Mouse (Mus musculus): ENCODE data around the gene Gspt1. TPM values are rescaled to one million over a fixed set of nuclear protein-coding genes. Genes with fewer than 3 reads are reported as not detected.

The Gspt1 gene
- total and polyA plus RNA-seq, 2 experiments from 2014 or later = 26.9 to 31.4 TPM

DNA sequence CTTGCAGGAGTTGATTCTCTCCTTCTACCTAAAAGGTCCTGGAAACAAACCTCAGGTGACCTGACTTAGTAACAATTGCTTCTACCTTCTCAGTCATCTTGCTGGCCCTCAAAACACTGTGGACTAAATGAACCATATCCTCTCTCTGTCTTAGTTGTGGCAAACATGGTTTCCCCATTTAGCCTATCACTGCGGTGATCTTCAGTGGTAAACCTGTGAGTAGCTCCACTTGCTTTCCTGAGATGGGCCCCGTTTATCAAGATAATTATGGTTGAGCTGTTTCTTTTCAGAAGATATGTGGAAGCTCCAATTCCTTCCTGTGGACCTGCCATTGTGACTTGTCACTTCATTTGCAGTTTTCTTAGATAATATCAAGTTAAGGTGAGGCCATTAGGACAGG lies 30.8 kb upstream of the Gspt1 start:
- H3K36me3 ChIP-seq (replicated peaks; ENCODE audit: control insufficient read depth, insufficient read depth, low read length) = no peaks in the 10 kb centered on the region
- H3K9me3 ChIP-seq (replicated peaks; ENCODE audit: control insufficient read depth, low read length) = peaks cover 3% of the 10 kb centered on the region; the same call in 1 of the 2 replicates
- H3K4me2 ChIP-seq (ENCODE audit: low read depth, low read length) = no peak overlapping the region
- DNase-seq (ENCODE audit: low spot score) (no peak), ATAC-seq (ENCODE audit: insufficient read depth, low read depth) (no peak)
- no peak overlapping the region for H3K27ac ChIP-seq (ENCODE audit: low read depth)
- no peak overlapping the region for H3K4me3 ChIP-seq (ENCODE audit: low read depth, low read length)
- WGBS = 84% methylated on average over 2 of the region's 2 CpGs
- no peak for TF ChIP-seq CTCF (IDR thresholded peaks at IDR 0.05; ENCODE audit: low read depth)
- no peak for TF ChIP-seq EP300 (IDR thresholded peaks at IDR 0.05; ENCODE audit: low read depth)
- H3K4me1 ChIP-seq (ENCODE audit: control insufficient read depth, insufficient read depth) = no peaks in the 10 kb centered on the region
- no peak overlapping the region for H3K9ac ChIP-seq (replicated peaks; ENCODE audit: low read depth, low read length)
- no peaks in the 10 kb centered on the region for H3K27me3 ChIP-seq (ENCODE audit: control insufficient read depth, insufficient read depth, low read length)

- Histone ChIP-seq H3K9me3 (replicated peaks; ENCODE audit: control insufficient read depth, low read length) (no peaks in the 10 kb centered on the region), H3K9ac (replicated peaks; ENCODE audit: low read depth, low read length) (no peak overlapping the region), H3K27ac (ENCODE audit: low read depth) (no peak overlapping the region), H3K4me2 (ENCODE audit: low read depth, low read length) (no peak overlapping the region), H3K4me3 (ENCODE audit: low read depth, low read length) (no peak overlapping the region), H3K4me1 (ENCODE audit: control insufficient read depth, insufficient read depth) (no peaks in the 10 kb centered on the region), H3K36me3 (replicated peaks; ENCODE audit: control insufficient read depth, insufficient read depth, low read length) (no peaks in the 10 kb centered on the region), H3K27me3 (ENCODE audit: control insufficient read depth, insufficient read depth, low read length) (no peaks in the 10 kb centered on the region)
- TF ChIP-seq EP300 (IDR thresholded peaks at IDR 0.05; ENCODE audit: low read depth) (no peak), CTCF (IDR thresholded peaks at IDR 0.05; ENCODE audit: low read depth) (no peak)
- ATAC-seq (ENCODE audit: insufficient read depth, low read depth) (no peak), DNase-seq (ENCODE audit: low spot score) (no peak)
- 63% methylated on average over 5 of the region's 5 CpGs for WGBS
Measured at GRCm38 (mm10) chr16:11282655-11283232, 28.6 kb upstream of the Gspt1 start.

DNA sequence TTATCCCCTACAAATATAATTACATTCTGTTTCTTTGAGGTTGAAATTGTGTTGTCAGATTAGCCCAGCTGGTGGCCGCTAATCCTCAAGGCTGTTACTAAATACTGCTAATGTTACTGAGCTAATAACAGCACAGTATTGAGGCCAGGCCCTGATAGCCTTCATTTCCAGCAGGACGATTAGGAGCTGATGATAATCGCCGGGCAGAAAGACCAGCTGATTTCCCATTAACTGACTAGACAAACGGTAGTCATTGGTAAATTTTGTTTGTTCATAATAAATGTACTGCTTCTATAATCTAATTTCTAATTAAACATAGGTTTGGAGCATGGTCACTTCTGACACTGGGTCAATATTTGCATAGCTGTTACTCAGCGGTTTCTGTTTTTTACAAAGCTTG lies 24.7 kb upstream of the Gspt1 start:
- H3K9me3 ChIP-seq (replicated peaks; ENCODE audit: control insufficient read depth, low read length) = no peaks in the 10 kb centered on the region
- WGBS = 59% methylated on average over 6 of the region's 6 CpGs
- H3K4me2 ChIP-seq (ENCODE audit: low read depth, low read length) = no peak overlapping the region
- ATAC-seq (ENCODE audit: insufficient read depth, low read depth) (no peak), DNase-seq (ENCODE audit: low spot score) (no peak)
- H3K36me3 ChIP-seq (replicated peaks; ENCODE audit: control insufficient read depth, insufficient read depth, low read length) = no peaks in the 10 kb centered on the region
- H3K4me1 ChIP-seq (ENCODE audit: control insufficient read depth, insufficient read depth) = no peaks in the 10 kb centered on the region
- H3K27me3 ChIP-seq (ENCODE audit: control insufficient read depth, insufficient read depth, low read length) = no peaks in the 10 kb centered on the region
- H3K4me3 ChIP-seq (ENCODE audit: low read depth, low read length) = no peak overlapping the region
- H3K9ac ChIP-seq (replicated peaks; ENCODE audit: low read depth, low read length) = no peak overlapping the region
- no peak overlapping the region for H3K27ac ChIP-seq (ENCODE audit: low read depth)
- TF ChIP-seq EP300 (IDR thresholded peaks at IDR 0.05; ENCODE audit: low read depth) (no peak), CTCF (IDR thresholded peaks at IDR 0.05; ENCODE audit: low read depth) (no peak)

DNA sequence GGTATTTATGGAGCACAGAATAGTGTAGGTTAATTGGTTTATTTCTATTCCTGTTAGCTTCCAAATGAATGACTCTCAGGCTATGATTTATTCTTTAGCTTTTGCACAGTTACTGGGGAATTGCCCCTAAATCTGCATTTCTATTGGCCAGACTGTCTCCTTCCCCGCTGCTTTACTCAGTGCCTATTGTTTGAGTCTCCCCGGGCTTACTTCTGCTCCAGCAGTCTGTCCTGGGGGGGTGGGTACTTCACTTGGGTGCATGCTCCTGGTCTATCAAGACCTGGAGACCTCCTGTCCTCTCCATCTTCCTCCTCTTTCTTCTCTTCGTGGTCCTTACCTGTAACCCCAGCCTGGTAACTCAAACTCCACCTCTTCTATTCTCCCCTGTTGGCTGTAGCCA lies 22.8 kb upstream of the Gspt1 start:
- H3K4me3 ChIP-seq (ENCODE audit: low read depth, low read length) = no peak overlapping the region
- TF ChIP-seq CTCF (IDR thresholded peaks at IDR 0.05; ENCODE audit: low read depth) (no peak), EP300 (IDR thresholded peaks at IDR 0.05; ENCODE audit: low read depth) (no peak)
- H3K36me3 ChIP-seq (replicated peaks; ENCODE audit: control insufficient read depth, insufficient read depth, low read length) = no peaks in the 10 kb centered on the region
- H3K9me3 ChIP-seq (replicated peaks; ENCODE audit: control insufficient read depth, low read length) = no peaks in the 10 kb centered on the region
- ATAC-seq (ENCODE audit: insufficient read depth, low read depth) (no peak), DNase-seq (ENCODE audit: low spot score) (no peak)
- H3K4me2 ChIP-seq (ENCODE audit: low read depth, low read length) = no peak overlapping the region
- 59% methylated on average over 3 of the region's 3 CpGs for WGBS
- H3K4me1 ChIP-seq (ENCODE audit: control insufficient read depth, insufficient read depth) = no peaks in the 10 kb centered on the region
- H3K9ac ChIP-seq (replicated peaks; ENCODE audit: low read depth, low read length) = no peak overlapping the region
- no peaks in the 10 kb centered on the region for H3K27me3 ChIP-seq (ENCODE audit: control insufficient read depth, insufficient read depth, low read length)
- H3K27ac ChIP-seq (ENCODE audit: low read depth) = no peak overlapping the region

DNA sequence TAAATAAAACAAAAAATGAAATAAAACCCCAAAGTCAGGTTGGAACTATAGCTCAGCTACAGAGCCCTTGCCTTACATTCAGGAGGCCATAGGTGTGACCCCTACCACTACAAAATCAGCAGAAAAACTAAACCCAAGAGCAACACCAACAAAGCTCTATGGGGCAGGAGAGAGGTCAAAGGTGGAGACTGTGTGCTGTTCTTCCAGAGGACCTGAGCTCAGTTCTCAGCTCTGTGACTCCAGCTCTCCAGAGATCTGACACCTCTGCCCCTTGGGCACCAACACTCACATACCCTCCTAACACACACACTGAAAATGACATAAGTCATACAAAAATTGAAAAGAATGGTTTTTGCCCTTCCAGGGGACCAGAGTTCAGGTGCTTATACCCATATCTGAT lies 16.9 kb upstream of the Gspt1 start:
- H3K9ac ChIP-seq (replicated peaks; ENCODE audit: low read depth, low read length) = no peak overlapping the region

DNA sequence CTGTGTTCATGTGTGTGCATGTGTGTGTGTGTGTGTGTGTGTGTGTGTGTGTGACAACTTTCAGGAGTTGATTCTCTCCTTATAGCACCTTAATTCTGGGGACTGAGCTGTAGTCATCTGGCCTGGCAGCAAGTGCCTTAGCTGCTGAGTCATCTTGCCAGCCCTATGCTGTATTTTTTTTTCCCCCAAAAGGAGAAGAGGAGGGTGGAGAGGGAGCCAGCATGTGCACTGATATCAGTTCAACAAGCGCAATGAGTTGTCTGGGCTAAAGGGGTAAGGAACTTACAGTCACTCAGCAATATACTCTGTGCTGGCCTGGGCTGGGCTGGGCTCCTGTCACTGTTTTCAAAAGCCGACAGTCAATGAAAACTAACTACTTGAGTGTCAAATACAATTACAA lies 16.5 kb upstream of the Gspt1 start:
- no peak overlapping the region for H3K4me2 ChIP-seq (ENCODE audit: low read depth, low read length)
- no peak overlapping the region for H3K27ac ChIP-seq (ENCODE audit: low read depth)
- WGBS = 63% methylated on average over 2 of the region's 2 CpGs
- H3K27me3 ChIP-seq (ENCODE audit: control insufficient read depth, insufficient read depth, low read length) = no peaks in the 10 kb centered on the region
- H3K4me1 ChIP-seq (ENCODE audit: control insufficient read depth, insufficient read depth) = no peaks in the 10 kb centered on the region
- no peak for DNase-seq (ENCODE audit: low spot score)
- H3K9me3 ChIP-seq (replicated peaks; ENCODE audit: control insufficient read depth, low read length) = no peaks in the 10 kb centered on the region
- H3K36me3 ChIP-seq (replicated peaks; ENCODE audit: control insufficient read depth, insufficient read depth, low read length) = no peaks in the 10 kb centered on the region
- no peak overlapping the region for H3K9ac ChIP-seq (replicated peaks; ENCODE audit: low read depth, low read length)
- ATAC-seq (ENCODE audit: insufficient read depth, low read depth) = no peak
- TF ChIP-seq CTCF (IDR thresholded peaks at IDR 0.05; ENCODE audit: low read depth) (no peak), EP300 (IDR thresholded peaks at IDR 0.05; ENCODE audit: low read depth) (no peak)
- no peak overlapping the region for H3K4me3 ChIP-seq (ENCODE audit: low read depth, low read length)

More for the DNA sequence above, 16.9 kb upstream of the Gspt1 start:
- H3K27me3 ChIP-seq (ENCODE audit: control insufficient read depth, insufficient read depth, low read length) = no peaks in the 10 kb centered on the region
- ATAC-seq (ENCODE audit: insufficient read depth, low read depth) = no peak
- H3K4me2 ChIP-seq (ENCODE audit: low read depth, low read length) = no peak overlapping the region
- H3K4me3 ChIP-seq (ENCODE audit: low read depth, low read length) = no peak overlapping the region
- DNase-seq (ENCODE audit: low spot score) = no peak
- H3K4me1 ChIP-seq (ENCODE audit: control insufficient read depth, insufficient read depth) = no peaks in the 10 kb centered on the region
- TF ChIP-seq EP300 (IDR thresholded peaks at IDR 0.05; ENCODE audit: low read depth) = no peak
- no peak for TF ChIP-seq CTCF (IDR thresholded peaks at IDR 0.05; ENCODE audit: low read depth)
- no peaks in the 10 kb centered on the region for H3K36me3 ChIP-seq (replicated peaks; ENCODE audit: control insufficient read depth, insufficient read depth, low read length)
- no peaks in the 10 kb centered on the region for H3K9me3 ChIP-seq (replicated peaks; ENCODE audit: control insufficient read depth, low read length)
- H3K27ac ChIP-seq (ENCODE audit: low read depth) = no peak overlapping the region

Measured in heart, postnatal 0 days (tissue).